Mouse (Mus musculus) liver, embryonic 12.5 days (tissue): ENCODE data around the gene Ppp2r5a. TPM values are rescaled to one million over a fixed set of nuclear protein-coding genes. Genes with fewer than 3 reads are reported as not detected.
A peak's percentile ranks its signal among the peaks of the same experiment; 100 is the strongest.

Experiments
- ATAC-seq: fragments of 200-750 bp; cut with Nextera tagmentation; 2 replicates; pipeline ENCODE4 v1.8.0; 2017; ENCODE audit warnings: moderate number of reproducible peaks, mild to moderate bottlenecking, moderate library complexity
- H3K27ac ChIP-seq: fragments of 300-500 bp; sonication (generic); 2 replicates; pipeline ENCODE4 v1.5.1; 2016; ENCODE audit warnings: mild to moderate bottlenecking
- H3K27me3 ChIP-seq: fragments of 300-500 bp; sonication (generic); replicated peaks from 2 replicates; pipeline ENCODE4 v1.6.1; 2016; ENCODE audit warnings: mild to moderate bottlenecking, moderate library complexity
- H3K36me3 ChIP-seq: fragments of 300-500 bp; sonication (generic); 2 replicates; pipeline ENCODE4 v1.6.1; 2016; ENCODE audit warnings: mild to moderate bottlenecking, moderate library complexity
- H3K4me1 ChIP-seq: fragments of 300-500 bp; sonication (generic); 2 replicates; pipeline ENCODE4 v1.6.1; 2016
- H3K4me2 ChIP-seq: fragments of 300-500 bp; sonication (generic); 2 replicates; pipeline ENCODE4 v1.6.1; 2016; ENCODE audit warnings: mild to moderate bottlenecking, moderate library complexity
- H3K4me3 ChIP-seq: fragments of 300-500 bp; sonication (generic); 2 replicates; pipeline ENCODE4 v1.5.1; 2016; ENCODE audit warnings: mild to moderate bottlenecking, moderate library complexity
- H3K9ac ChIP-seq: fragments of 300-500 bp; sonication (generic); 2 replicates; pipeline ENCODE4 v1.6.1; 2016; ENCODE audit warnings: mild to moderate bottlenecking, moderate library complexity
- H3K9me3 ChIP-seq: fragments of 300-500 bp; sonication (generic); replicated peaks from 2 replicates; pipeline ENCODE4 v1.6.1; 2016; ENCODE audit warnings: mild to moderate bottlenecking, moderate library complexity
- WGBS: fragments of 180-500 bp; shearing (Covaris S2); methylation state at CpG from one replicate; pipeline ENCODE4 v1.1.7; 2016; ENCODE audit not compliant: insufficient replicate concordance; 5-methylcytosine and 5-hydroxymethylcytosine counted together
- polyA plus RNA-seq: library from polyadenylated mRNA; unstranded; fragments of >200 nt; fragmentation: Nextera tagmentation; extraction: Ambion mirVana; gene quantifications from 2 replicates; pipeline ENCODE4 v1.2.1, GENCODE M21; 2016

Gene Ppp2r5a
- polyA plus RNA-seq, 1 experiment from 2014 or later = 33.9 TPM

DNA sequence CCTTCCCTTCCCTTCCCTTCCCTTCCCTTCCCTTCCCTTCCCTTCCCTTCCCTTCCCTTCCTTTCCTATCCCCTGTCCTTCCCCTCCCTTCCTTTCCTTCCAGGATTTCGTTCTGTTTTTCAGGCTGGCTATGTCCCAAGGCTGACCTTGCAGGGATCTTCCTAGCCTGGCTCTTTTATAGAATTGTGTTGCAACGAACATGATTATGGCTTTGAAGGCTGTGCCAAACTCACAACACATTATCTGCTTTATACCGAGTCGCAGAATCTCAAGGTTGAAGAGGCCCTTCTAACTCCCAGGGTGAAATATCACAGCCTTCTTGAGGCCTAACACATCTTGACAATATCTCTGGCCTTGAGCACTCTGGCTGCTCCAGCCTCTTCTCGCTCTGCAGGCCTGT lies 84.4 kb downstream of the Ppp2r5a start:
- Histone ChIP-seq H3K4me1 (peaks cover 32% of the 10 kb centered on the region), H3K36me3 (no peaks in the 10 kb centered on the region), H3K27me3 (peaks cover 5% of the 10 kb centered on the region; the same call in 1 of the 2 replicates), H3K4me2 (peak overlapping the region; percentile 90), H3K9me3 (no peaks in the 10 kb centered on the region), H3K27ac (peak overlapping the region; percentile 90), H3K9ac (peak overlapping the region; percentile 90), H3K4me3 (0 out of 2 replicates have a peak overlapping the region, but pooled peaks have one; percentile 82)
- ATAC-seq = no peak
- WGBS = 34% methylated on average over 5 of the region's 5 CpGs

DNA sequence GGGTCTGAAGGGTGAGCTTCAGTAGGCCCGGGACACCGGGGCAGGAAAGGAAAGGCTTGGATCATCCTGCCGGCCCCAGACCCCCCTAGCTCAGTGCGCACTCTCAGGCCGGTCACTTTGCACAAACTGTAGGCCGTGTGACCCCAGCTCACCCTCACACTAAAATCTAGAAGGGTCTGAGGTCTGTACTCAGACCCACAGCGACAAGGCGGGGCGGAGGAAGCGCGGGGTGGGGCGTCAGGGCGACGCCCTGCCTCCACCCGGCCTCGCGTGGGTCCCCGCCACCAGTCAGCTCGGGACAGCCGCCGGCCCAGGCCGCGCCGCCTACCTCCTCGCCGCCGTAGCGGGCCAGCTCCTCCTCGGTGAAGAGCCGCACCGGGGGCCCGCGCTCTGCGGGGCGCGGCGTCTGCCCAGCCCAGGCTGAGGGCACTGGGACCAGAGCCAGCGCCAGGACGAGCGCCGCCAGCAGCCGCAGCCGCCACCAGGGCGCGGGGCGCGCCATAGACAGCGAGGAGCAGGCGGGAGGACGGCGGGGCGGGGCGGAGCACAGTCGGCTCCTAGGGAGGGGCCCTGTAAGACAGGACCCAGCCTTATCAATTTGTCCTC lies 85.4 kb downstream of the Ppp2r5a start, which contains the start of gene Nenf:
Gene Nenf, minus strand, starts transcription at position 604 of the 606 bp plus-strand sequence.
- peak; percentile 99 for ATAC-seq
- 1% methylated on average over 54 of the region's 54 CpGs for WGBS
- Histone ChIP-seq H3K9me3 (no peaks in the 10 kb centered on the region), H3K4me3 (peak within 1 kb of the TSS; percentile 82), H3K4me2 (peak within 1 kb of the TSS; percentile 90), H3K36me3 (no peaks in the 10 kb centered on the region), H3K27me3 (peaks cover 1% of the 10 kb centered on the region; the same call in 1 of the 2 replicates), H3K27ac (peak within 1 kb of the TSS; percentile 90), H3K4me1 (peaks cover 39% of the 10 kb centered on the region), H3K9ac (peak within 1 kb of the TSS; percentile 90)

DNA sequence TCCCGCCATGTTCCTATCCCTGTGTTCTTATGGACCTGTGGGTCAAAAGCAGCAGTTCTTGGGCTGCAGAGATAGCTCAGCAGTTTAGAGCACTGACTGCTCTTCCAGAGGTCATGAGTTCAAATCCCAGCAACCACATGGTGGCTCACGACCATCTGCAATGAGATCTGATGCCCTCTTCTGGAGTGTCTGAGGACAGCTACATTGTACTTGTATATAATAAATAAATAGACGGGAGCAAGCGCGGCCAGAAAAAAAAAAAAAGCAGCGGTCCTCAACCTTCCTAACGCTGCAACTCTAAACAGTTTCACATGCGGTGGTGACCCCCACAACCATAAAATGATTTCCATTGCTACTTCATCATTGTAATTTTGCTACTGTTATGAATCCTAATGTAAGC lies 86.3 kb downstream of the Ppp2r5a start:
- H3K27me3 ChIP-seq = no peaks in the 10 kb centered on the region; the same call in 1 of the 2 replicates
- 87% methylated on average over 8 of the region's 8 CpGs for WGBS
- 0 out of 2 replicates have a peak overlapping the region, but pooled peaks have one; percentile 90 for H3K27ac ChIP-seq
- peak overlapping the region; percentile 90 for H3K4me2 ChIP-seq
- H3K9me3 ChIP-seq = no peaks in the 10 kb centered on the region
- H3K9ac ChIP-seq = peak overlapping the region; percentile 90; the same call in 1 of the 2 replicates
- H3K4me1 ChIP-seq = peaks cover 39% of the 10 kb centered on the region
- H3K36me3 ChIP-seq = no peaks in the 10 kb centered on the region
- peak overlapping the region; percentile 82 for H3K4me3 ChIP-seq
- ATAC-seq = no peak

DNA sequence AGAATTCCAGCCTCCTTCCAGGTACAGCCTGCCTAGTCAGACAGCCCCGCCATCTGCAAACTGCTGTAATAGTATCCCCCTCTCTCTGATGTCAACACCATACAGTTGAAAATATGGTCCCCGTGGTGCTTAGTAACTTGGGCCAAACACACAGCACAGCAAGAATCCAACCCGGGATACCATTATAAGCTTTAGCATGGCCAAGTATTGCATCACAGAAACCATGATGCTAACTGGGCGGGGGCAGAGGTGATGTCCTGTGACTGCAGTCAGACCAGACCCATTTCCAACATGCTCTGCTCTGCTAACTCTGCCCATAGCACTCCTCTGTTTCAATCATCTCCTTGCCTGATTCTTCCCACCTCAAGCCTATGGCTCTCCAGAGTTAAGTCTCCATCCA lies 89.1 kb downstream of the Ppp2r5a start:
- Histone ChIP-seq H3K4me3 (no peak overlapping the region), H3K4me1 (peaks cover 33% of the 10 kb centered on the region), H3K27ac (no peak overlapping the region), H3K9me3 (no peaks in the 10 kb centered on the region), H3K4me2 (no peak overlapping the region), H3K9ac (no peak overlapping the region), H3K27me3 (no peaks in the 10 kb centered on the region), H3K36me3 (peaks cover 5% of the 10 kb centered on the region; the same call in 1 of the 2 replicates)
- WGBS = 57% methylated on average over 4 of the region's 4 CpGs
- no peak for ATAC-seq

DNA sequence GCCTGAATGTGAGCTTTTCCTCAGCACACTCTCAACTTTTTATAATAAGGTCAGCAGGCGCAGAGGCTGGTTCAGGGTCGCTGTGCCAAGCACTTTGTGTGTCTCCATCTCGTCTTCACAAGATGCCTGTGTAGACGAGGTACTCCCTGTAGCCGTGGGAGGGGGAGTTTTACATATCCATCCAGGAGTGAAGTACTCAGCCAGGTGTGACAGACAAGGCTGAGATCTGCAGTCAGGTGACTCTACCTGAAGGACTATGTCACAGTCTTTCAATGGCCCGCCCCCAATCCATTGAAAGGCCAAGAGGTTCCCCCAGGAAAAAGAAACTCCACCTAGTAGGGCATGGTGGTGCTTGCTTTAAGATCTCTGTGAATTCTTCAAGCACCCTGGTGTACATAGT lies 89.9 kb downstream of the Ppp2r5a start:
- Histone ChIP-seq H3K36me3 (peaks cover 8% of the 10 kb centered on the region), H3K27me3 (no peaks in the 10 kb centered on the region), H3K4me1 (peaks cover 25% of the 10 kb centered on the region), H3K9ac (peak overlapping the region; percentile 73), H3K27ac (no peak overlapping the region), H3K9me3 (no peaks in the 10 kb centered on the region; the same call in 1 of the 2 replicates), H3K4me2 (peak overlapping the region; percentile 71), H3K4me3 (peak overlapping the region; percentile 66)
- no peak for ATAC-seq
- WGBS = 62% methylated on average over 6 of the region's 6 CpGs

DNA sequence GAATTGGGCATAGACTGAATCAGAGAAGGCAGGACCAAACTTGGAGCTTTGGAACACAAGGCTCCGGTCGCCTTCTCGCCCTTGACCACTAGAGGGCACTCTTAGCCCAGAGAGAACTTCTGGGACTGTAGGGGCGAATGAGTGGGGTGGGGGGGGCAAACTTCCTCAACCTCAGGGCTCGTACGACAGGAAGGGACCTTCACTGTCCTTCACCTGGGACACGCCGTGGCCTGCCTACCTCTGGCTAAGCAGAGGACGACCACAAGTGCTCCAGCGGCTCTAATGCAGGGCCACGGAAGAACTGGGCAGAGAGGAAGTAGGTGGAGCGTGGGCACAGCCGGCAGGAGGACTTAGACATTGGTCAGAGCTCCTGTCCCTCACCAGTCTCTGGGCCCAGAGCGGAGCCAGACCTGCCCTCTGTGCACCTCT lies 90.5 kb downstream of the Ppp2r5a start:
- peaks cover 19% of the 10 kb centered on the region for H3K4me1 ChIP-seq
- peak; percentile 89 for ATAC-seq
- peaks cover 13% of the 10 kb centered on the region for H3K36me3 ChIP-seq
- 0% methylated on average over 14 of the region's 14 CpGs for WGBS
- H3K27ac ChIP-seq = no peak overlapping the region
- H3K9me3 ChIP-seq = no peaks in the 10 kb centered on the region; the same call in 1 of the 2 replicates
- H3K27me3 ChIP-seq = no peaks in the 10 kb centered on the region
- H3K4me2 ChIP-seq = peak overlapping the region; percentile 71
- peak overlapping the region; percentile 66 for H3K4me3 ChIP-seq
- H3K9ac ChIP-seq = peak overlapping the region; percentile 73

DNA sequence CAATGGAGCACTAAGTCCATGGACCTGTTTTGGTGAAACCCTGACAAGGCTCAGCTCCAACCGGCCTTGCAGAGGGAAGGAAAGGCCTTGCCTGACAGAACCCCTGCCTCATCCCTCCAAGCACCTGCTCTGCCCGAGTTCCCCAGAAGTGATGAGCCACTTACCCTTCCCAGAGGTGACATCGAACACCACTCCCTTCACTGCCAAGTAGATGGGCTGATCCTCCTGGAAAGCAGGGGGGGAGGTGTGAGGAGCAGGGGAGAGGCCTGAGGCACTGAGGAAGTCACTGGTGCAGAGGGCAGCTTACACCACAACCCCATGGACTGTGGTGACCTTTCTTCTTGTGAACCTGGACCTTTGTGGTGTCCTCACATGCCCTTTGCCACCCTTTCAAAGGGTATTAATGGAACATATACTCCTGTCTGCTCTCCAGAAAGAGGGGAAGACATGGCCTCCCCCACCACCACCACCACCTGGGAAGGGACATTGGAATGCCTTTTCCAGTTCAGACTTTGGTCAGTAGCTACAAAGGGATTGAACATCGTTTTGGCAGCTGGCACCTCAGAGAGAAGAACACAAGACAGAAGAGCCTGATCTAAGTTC lies 91.7 kb downstream of the Ppp2r5a start:
- Histone ChIP-seq H3K9ac (no peak overlapping the region), H3K9me3 (no peaks in the 10 kb centered on the region; the same call in 1 of the 2 replicates), H3K4me1 (peaks cover 9% of the 10 kb centered on the region), H3K27ac (no peak overlapping the region), H3K27me3 (no peaks in the 10 kb centered on the region), H3K4me3 (no peak overlapping the region), H3K4me2 (no peak overlapping the region), H3K36me3 (peaks cover 16% of the 10 kb centered on the region)
- 73% methylated on average over 4 of the region's 4 CpGs for WGBS
- no peak for ATAC-seq

DNA sequence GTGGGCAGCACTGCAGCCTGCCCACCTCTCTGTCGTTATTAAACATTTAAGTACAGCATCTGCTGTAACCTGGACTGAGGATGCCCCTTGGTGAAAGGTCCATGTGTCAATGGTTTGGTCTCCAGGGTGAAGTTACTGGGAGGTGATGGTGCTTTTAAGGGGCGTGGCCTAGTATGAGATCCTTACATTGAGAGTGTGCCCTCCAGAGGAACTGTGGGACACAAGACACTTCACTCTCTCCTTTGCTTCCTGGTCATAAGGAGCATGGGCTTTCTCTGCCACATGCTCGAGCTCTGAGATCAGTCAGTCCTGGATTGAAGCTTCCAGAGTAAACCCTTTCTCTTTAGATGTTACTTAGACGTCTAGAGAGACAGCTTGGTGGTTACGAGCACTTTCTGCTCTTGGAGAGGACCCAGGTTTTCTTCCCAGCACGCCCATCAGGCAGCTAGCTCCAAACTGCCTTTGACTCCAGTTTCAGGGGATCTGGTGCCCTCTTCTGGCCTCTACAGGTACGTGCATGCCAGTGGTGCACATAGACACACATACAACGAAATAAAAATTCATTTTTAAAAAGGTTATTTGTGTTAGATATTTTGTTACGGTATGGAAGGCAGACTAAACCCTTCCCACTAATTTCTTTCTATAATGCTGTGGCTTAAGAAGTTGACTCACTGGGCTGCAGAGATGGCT lies 95.2 kb downstream of the Ppp2r5a start:
- no peak overlapping the region for H3K4me3 ChIP-seq
- H3K4me2 ChIP-seq = no peak overlapping the region
- no peaks in the 10 kb centered on the region for H3K27me3 ChIP-seq
- WGBS = 72% methylated on average over 9 of the region's 9 CpGs
- peaks cover 19% of the 10 kb centered on the region for H3K36me3 ChIP-seq
- H3K27ac ChIP-seq = no peak overlapping the region
- H3K9me3 ChIP-seq = no peaks in the 10 kb centered on the region; the same call in 1 of the 2 replicates
- H3K9ac ChIP-seq = no peak overlapping the region
- no peak for ATAC-seq
- H3K4me1 ChIP-seq = peaks cover 2% of the 10 kb centered on the region; the same call in 1 of the 2 replicates

DNA sequence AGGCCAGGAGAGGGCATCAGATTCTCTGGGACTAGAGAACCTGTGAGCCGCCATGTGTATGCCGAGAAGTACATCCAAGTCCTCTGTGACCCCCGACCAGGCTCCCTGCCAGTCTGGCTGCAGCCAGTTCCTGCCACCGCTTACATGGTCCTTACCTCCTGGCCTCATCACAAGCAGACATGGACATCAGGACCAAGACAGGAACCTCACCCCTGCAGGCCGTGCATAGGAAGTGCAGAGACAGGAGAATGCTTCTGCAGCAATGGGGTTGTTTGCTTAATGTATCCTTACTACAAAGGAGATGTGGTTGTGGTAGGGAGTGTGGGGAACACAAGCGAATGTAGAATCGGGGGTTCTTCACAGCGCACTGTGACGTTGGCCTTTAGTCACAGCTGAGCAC lies 96.8 kb downstream of the Ppp2r5a start:
- Histone ChIP-seq H3K9me3 (no peaks in the 10 kb centered on the region; the same call in 1 of the 2 replicates), H3K4me2 (no peak overlapping the region), H3K27me3 (no peaks in the 10 kb centered on the region), H3K27ac (no peak overlapping the region), H3K9ac (no peak overlapping the region), H3K4me1 (no peaks in the 10 kb centered on the region), H3K4me3 (no peak overlapping the region), H3K36me3 (peaks cover 19% of the 10 kb centered on the region)
- WGBS = 75% methylated on average over 9 of the region's 9 CpGs
- no peak for ATAC-seq

DNA sequence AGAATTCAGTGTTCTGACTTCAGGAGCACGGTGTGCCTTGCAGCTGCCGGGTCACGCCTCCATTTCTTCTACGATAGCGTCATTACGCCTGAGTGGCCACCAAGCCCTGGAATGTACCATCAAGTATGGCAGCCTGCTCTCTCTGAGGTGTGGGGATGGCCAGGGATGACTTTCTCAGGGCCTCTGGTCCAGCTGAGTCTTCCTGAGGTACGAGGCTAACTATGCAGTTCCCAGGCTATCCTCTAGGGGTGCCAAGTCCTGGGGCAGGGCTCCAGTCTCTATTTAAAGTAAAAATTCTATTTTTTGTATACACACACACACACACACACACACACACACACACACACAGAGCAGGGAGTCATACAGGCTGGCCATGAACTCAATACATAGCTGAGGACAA lies 97.5 kb downstream of the Ppp2r5a start:
- Histone ChIP-seq H3K9ac (no peak overlapping the region), H3K9me3 (no peaks in the 10 kb centered on the region; the same call in 1 of the 2 replicates), H3K27ac (no peak overlapping the region), H3K36me3 (peaks cover 19% of the 10 kb centered on the region), H3K4me1 (no peaks in the 10 kb centered on the region), H3K4me2 (no peak overlapping the region), H3K4me3 (no peak overlapping the region), H3K27me3 (no peaks in the 10 kb centered on the region)
- ATAC-seq = 0 out of 2 replicates have a peak, but pooled peaks have one; percentile 6
- WGBS = 76% methylated on average over 7 of the region's 7 CpGs

DNA sequence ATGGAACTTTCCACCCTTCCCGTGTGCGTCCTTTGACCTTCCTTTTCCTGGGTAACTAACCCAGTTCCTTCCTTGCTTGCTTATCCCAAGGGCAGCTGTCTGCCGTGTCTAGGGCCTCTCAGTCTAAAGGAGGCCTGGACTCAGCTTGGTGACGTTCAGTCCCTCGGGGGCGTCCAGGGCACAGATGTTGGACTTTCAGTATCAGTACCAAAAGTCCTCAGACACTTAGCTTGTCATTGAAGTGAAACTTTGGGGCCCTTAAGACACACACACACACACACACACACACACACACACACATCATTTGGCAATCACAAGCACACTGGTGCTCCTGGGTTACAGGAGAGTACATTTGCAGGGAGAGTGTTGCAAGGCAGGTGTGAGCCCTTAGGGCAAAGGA lies 98.9 kb downstream of the Ppp2r5a start:
- Histone ChIP-seq H3K4me2 (no peak overlapping the region), H3K27me3 (no peaks in the 10 kb centered on the region), H3K9me3 (no peaks in the 10 kb centered on the region; the same call in 1 of the 2 replicates), H3K27ac (no peak overlapping the region), H3K4me1 (no peaks in the 10 kb centered on the region), H3K36me3 (peaks cover 16% of the 10 kb centered on the region), H3K4me3 (no peak overlapping the region), H3K9ac (no peak overlapping the region)
- WGBS = 57% methylated on average over 6 of the region's 6 CpGs
- no peak for ATAC-seq

DNA sequence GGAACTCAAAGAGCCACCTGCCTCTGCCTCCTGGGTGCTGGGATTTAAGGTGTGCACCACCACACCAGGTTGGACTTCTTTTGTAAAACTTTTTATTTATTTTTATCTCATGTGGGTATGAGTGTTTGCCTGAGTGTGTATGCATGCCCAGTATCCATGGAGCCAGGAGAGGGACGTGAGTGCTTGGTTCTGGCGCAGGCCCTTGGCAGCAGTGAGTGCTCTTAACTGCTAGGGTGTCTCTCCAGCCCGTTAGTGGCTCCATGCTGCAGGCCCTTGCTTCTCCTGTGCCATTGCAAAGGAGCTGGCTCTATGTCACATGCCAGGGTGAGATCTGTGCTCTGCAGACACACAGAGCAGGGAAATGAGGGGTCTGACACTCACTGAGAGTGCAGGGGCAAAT lies 99.3 kb downstream of the Ppp2r5a start:
- Histone ChIP-seq H3K27ac (no peak overlapping the region), H3K36me3 (peaks cover 14% of the 10 kb centered on the region), H3K4me3 (no peak overlapping the region), H3K27me3 (no peaks in the 10 kb centered on the region), H3K4me2 (no peak overlapping the region), H3K9ac (no peak overlapping the region), H3K4me1 (no peaks in the 10 kb centered on the region), H3K9me3 (no peaks in the 10 kb centered on the region; the same call in 1 of the 2 replicates)
- ATAC-seq = no peak
- WGBS = 76% methylated on average over 3 of the region's 3 CpGs
